Mouse (Mus musculus): Measurements from ENCODE around the gene Zfp536.

DNA sequence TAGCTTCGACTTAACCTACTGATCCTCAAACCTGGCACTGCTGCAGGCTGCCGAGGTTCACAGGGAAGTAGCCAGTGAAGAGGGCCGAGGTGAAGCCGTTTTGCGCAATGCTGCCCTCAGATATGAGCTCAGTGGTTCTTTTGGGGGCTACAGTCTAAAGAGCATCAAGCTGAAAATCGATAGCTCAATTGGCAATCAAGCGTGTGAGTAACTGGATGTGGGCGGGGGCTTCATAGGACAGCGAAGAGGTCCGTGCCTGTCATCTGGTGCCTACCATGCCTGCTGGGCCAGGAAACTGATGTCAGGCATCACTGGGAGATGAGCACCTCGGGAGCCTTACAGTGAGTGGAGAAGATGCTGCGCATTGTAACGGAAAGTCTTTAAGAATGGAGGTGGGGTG, 333.5 kb downstream of the Zfp536 start:
- no peak for TF ChIP-seq CTCF (IDR thresholded peaks at IDR 0.05; ENCODE audit: low read depth, low read length)
- no peak for TF ChIP-seq POLR2A (IDR thresholded peaks at IDR 0.05; ENCODE audit: insufficient read depth, low read length)
- no peak for TF ChIP-seq EP300 (IDR thresholded peaks at IDR 0.05; ENCODE audit: insufficient read depth, low read depth, low read length)
